Mouse (Mus musculus): ENCODE data around the gene Mogat2. TPM values are rescaled to one million over a fixed set of nuclear protein-coding genes. Genes with fewer than 3 reads are reported as not detected.

Mogat2 gene
- polyA plus RNA-seq (2015; fragmentation: Nextera tagmentation; extraction: Ambion mirVana) = 120 and 142 TPM in 2 replicates

DNA sequence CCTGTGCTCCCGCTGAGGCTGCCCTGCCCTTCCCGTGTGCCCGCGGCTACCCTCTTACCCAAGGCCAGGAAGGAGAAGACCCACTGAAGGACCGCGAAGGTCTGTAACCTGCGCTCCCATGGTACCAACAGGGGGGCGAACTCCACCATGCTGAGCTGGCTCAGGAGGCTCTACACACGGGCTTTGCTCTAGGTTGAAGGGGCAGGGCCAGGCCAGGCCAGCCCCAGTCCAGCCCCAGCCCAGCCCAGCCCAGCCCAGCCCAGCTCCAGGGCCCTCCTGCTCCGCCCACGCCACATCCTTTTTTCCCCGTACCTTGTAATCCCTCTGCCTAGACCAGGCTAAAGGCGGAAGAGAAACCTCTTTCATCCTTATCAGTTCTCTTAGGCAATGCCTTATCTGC, at the start of gene Mogat2:
Mogat2 (minus strand) TSS at position 203 of the 400 bp plus-strand sequence.
- WGBS = 3% methylated on average over 13 of the region's 13 CpGs
- H3K9ac ChIP-seq = peak within 1 kb of the TSS; percentile 36

DNA sequence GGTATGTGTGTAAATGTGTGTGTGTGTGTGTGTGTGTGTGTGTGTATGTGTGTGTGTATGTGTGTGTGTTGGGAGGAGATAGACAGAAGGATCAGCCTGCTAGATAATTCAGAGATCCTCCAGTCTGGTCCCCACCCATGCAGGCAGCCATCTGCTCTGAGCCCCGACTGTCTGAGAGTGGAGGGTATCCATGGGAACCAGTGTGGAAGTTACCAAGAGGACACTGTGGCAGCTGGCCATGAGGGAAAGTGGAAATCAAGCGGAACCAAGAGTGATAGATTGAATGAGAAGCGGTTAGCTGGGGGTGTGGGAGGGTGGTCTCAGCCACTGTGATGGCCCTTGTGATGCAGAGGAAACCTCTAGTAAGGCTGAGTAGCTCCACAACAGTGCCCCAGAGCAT, 48.9 kb upstream of the Mogat2 start:
- Histone ChIP-seq H3K27me3 (replicated peaks) (no peaks in the 10 kb centered on the region), H3K27ac (no peak overlapping the region), H3K4me3 (replicated peaks) (no peak overlapping the region), H3K4me2 (replicated peaks) (no peak overlapping the region), H3K9me3 (no peaks in the 10 kb centered on the region), H3K36me3 (no peaks in the 10 kb centered on the region), H3K9ac (no peak overlapping the region), H3K4me1 (replicated peaks) (peaks cover 9% of the 10 kb centered on the region; the same call in 1 of the 2 replicates)
- 61% methylated on average over 3 of the region's 3 CpGs for WGBS
- ATAC-seq = no peak

More for the DNA sequence above, at the start of gene Mogat2:
- Histone ChIP-seq H3K4me3 (replicated peaks) (peak within 1 kb of the TSS; percentile 38), H3K4me1 (replicated peaks) (0 out of 2 replicates have a peak, but pooled peaks cover 14% of the 10 kb centered on the region), H3K27ac (peak within 1 kb of the TSS; percentile 56), H3K4me2 (replicated peaks) (peak within 1 kb of the TSS; percentile 57), H3K36me3 (no peaks in the 10 kb centered on the region), H3K27me3 (replicated peaks) (no peaks in the 10 kb centered on the region), H3K9me3 (no peaks in the 10 kb centered on the region)
- peak; percentile 96 for ATAC-seq

DNA sequence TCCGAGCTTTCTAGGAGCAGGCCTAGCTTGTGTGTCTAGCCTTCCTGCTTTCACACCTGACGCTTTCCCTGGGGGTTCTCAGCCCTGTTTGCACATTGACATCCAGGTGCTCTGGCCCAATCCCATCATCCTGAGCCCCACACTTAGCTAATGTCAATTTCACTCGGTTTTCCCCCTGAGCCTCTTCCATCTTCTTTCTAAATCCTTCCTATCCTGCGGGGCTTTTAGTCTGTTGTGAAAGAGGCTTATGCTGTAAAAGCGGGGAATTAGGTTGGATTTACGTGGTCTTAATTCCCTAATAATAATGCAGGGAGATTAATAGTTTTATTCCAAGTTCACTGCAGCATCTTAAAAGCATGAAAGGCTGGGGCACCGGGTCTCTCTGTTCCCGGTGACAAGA, 41.2 kb upstream of the Mogat2 start:
- WGBS = 70% methylated on average over 8 of the region's 8 CpGs
- Histone ChIP-seq H3K4me3 (replicated peaks) (no peak overlapping the region), H3K27me3 (replicated peaks) (no peaks in the 10 kb centered on the region), H3K9me3 (no peaks in the 10 kb centered on the region), H3K9ac (no peak overlapping the region), H3K4me1 (replicated peaks) (no peaks in the 10 kb centered on the region), H3K4me2 (replicated peaks) (no peak overlapping the region), H3K36me3 (no peaks in the 10 kb centered on the region), H3K27ac (no peak overlapping the region)
- no peak for ATAC-seq

DNA sequence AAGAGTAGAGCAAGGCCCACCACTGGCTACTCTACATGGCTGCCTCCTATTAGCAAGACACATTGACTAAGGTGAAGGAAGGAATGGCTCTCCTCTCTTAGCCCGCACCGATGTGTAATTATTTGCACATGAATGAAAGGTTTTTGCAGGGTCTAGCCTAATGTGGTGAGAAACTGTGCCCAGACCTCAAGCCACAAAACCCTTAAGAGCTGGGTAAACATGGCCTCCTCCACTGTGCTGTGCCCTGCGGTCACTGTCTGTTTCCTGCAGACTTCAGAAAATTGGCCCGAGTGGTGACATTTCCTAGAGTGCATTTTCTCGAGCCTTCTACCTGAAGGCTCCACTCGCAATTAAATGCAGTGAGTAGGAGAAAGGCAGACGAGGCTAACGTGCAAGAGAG, 39.9 kb upstream of the Mogat2 start:
- H3K4me3 ChIP-seq (replicated peaks) = no peak overlapping the region
- WGBS = 88% methylated on average over 8 of the region's 8 CpGs
- ATAC-seq = no peak
- no peaks in the 10 kb centered on the region for H3K4me1 ChIP-seq (replicated peaks)
- H3K9ac ChIP-seq = no peak overlapping the region
- no peaks in the 10 kb centered on the region for H3K9me3 ChIP-seq
- no peak overlapping the region for H3K4me2 ChIP-seq (replicated peaks)
- H3K27ac ChIP-seq = no peak overlapping the region
- no peaks in the 10 kb centered on the region for H3K27me3 ChIP-seq (replicated peaks)
- H3K36me3 ChIP-seq = no peaks in the 10 kb centered on the region

DNA sequence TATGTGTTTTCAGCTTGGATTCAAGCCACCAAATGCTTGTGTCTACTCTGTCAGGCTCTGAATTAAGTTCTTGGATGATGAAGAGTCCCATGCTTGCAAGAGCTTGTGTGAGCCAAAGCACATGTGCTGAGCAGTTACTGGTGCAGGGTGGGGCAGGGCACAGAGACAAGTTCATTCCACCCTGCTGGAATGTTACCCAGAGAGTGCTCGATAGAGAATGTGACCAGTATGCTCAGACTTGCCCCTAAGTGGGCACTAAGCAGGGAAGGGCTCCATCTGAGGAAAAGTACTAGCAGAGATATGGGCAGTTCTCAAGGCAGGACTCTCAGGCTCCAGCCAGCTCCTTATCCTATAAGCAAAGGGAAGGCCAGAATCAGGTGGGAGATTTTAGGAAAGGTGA, 38.3 kb upstream of the Mogat2 start:
- no peaks in the 10 kb centered on the region for H3K9me3 ChIP-seq
- no peaks in the 10 kb centered on the region for H3K27me3 ChIP-seq (replicated peaks)
- ATAC-seq = no peak
- no peak overlapping the region for H3K27ac ChIP-seq
- H3K4me3 ChIP-seq (replicated peaks) = no peak overlapping the region
- H3K4me1 ChIP-seq (replicated peaks) = no peaks in the 10 kb centered on the region
- H3K4me2 ChIP-seq (replicated peaks) = no peak overlapping the region
- no peak overlapping the region for H3K9ac ChIP-seq
- no peaks in the 10 kb centered on the region for H3K36me3 ChIP-seq
- WGBS = 75% methylated on average over 1 of the region's 1 CpGs

DNA sequence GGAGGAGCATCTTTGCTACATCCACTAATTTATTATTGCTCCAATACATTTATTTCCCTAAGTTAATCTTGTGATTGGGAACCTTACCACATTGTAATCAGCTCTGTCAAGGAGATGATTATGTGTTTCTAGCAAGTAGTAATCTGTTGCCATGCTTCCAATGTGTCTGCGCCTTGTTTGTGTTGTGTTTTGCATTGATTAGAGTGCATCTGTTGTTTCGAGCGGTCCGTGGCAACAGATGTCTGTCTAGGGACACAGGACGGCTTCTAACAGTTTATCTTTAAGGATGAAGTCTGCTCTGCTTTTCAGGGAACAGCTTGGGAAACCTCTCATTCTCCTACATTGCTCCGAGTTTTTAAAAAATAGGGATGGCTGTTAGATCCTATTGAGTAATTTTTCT, 36.7 kb upstream of the Mogat2 start:
- Histone ChIP-seq H3K4me3 (replicated peaks) (no peak overlapping the region), H3K4me2 (replicated peaks) (no peak overlapping the region), H3K4me1 (replicated peaks) (no peaks in the 10 kb centered on the region), H3K9ac (no peak overlapping the region), H3K9me3 (no peaks in the 10 kb centered on the region), H3K27ac (no peak overlapping the region), H3K36me3 (no peaks in the 10 kb centered on the region), H3K27me3 (replicated peaks) (peaks cover 10% of the 10 kb centered on the region)
- ATAC-seq = no peak
- 66% methylated on average over 6 of the region's 6 CpGs for WGBS

DNA sequence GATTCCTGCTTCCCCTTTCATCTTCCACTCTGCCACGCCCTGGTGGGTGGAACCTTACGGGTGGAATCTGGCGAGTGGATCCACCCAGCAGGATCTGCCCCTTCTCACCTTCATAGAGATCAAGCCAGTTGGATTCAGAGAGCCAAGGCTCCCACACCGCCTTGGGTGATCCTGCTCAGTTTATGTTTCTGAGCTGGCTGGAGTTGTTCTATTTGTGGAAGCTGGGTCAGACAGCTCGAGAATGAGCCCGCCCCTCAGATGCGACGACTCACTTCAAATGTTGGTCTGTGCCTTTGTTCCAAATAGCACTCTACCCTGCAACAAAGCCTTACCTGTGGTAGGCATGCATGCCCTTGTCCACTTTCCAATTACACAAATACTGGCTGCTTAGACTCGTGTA, 33.2 kb upstream of the Mogat2 start:
- no peak overlapping the region for H3K9ac ChIP-seq
- ATAC-seq = no peak
- 62% methylated on average over 9 of the region's 9 CpGs for WGBS
- H3K27ac ChIP-seq = no peak overlapping the region
- no peak overlapping the region for H3K4me2 ChIP-seq (replicated peaks)
- H3K4me3 ChIP-seq (replicated peaks) = no peak overlapping the region
- peaks cover 22% of the 10 kb centered on the region for H3K4me1 ChIP-seq (replicated peaks)
- peaks cover 43% of the 10 kb centered on the region for H3K27me3 ChIP-seq (replicated peaks)
- no peaks in the 10 kb centered on the region for H3K9me3 ChIP-seq
- H3K36me3 ChIP-seq = no peaks in the 10 kb centered on the region

DNA sequence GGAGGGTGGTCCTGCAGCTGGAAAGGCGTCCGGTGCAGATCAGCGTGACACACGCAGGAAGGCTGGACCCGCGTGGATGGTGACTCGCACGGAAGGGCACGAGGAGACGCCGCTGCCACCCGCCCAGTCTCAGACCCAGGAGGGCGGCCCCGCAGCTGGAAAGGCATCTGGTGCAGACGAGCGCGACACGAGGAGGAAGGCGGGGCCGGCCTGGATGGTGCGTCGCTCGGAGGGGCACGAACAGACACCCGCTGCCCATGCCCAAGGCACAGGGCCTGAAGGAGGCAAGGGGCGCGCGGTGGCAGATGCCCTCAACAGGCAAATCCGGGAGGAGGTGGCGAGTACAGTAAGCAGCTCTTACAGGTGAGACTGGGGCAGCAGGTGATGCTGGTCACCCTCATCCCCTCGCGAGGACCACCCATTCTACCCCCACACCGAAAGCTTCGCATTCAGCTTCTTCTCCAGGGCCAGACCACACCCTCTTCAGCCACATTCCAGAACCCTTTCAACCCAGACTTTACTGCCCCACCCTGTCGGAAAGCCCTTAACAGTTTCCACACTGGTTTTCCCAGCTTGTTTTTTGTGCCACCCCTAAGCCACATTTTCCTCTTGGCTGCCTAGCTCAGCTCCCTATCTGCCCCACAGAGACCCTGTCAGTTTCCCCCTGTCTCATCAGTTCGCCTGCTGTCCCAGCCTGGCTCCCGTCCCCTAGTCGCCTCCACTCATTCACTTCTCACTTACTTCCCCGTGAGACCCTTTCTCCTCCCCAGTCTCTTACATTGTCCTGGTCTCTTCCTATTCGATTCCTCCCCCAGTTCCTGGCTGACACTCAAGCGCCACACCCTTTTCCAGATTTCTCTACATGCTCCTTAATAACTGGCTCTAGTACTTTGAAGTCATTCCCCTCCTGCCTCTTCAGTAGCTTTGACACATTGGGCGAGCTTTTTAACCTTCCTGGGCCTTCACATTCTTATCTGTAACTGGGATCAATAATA, 30.8 kb upstream of the Mogat2 start:
- no peak overlapping the region for H3K27ac ChIP-seq
- ATAC-seq = peak; percentile 53
- H3K4me3 ChIP-seq (replicated peaks) = peak overlapping the region; percentile 49
- peak overlapping the region; percentile 10; the same call in 1 of the 2 replicates for H3K9ac ChIP-seq
- H3K36me3 ChIP-seq = no peaks in the 10 kb centered on the region
- H3K27me3 ChIP-seq (replicated peaks) = peaks cover 53% of the 10 kb centered on the region
- H3K4me2 ChIP-seq (replicated peaks) = peak overlapping the region; percentile 95
- H3K4me1 ChIP-seq (replicated peaks) = peaks cover 22% of the 10 kb centered on the region
- 8% methylated on average over 42 of the region's 42 CpGs for WGBS
- no peaks in the 10 kb centered on the region for H3K9me3 ChIP-seq

DNA sequence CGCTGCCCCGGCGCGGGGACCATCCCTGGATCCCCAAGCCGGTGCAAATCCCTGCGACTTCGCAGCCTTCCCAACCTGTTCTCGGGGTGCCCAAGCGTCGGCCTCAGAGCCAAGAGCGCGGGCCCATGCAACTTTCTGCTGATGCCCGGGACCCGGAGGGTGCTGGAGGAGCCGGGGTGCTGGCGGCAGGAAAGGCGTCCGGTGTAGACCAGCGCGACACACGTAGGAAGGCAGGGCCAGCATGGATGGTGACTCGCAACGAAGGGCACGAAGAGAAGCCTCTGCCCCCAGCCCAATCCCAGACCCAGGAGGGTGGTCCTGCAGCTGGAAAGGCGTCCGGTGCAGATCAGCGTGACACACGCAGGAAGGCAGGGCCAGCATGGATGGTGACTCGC, 30.1 kb upstream of the Mogat2 start:
- under 1% methylated on average over 29 of the region's 29 CpGs for WGBS
- ATAC-seq = peak; percentile 21
- Histone ChIP-seq H3K4me2 (replicated peaks) (peak overlapping the region; percentile 95), H3K9me3 (no peaks in the 10 kb centered on the region), H3K36me3 (no peaks in the 10 kb centered on the region), H3K4me1 (replicated peaks) (peaks cover 22% of the 10 kb centered on the region), H3K9ac (peak overlapping the region; percentile 39), H3K4me3 (replicated peaks) (peak overlapping the region; percentile 49), H3K27me3 (replicated peaks) (peaks cover 53% of the 10 kb centered on the region), H3K27ac (no peak overlapping the region)

DNA sequence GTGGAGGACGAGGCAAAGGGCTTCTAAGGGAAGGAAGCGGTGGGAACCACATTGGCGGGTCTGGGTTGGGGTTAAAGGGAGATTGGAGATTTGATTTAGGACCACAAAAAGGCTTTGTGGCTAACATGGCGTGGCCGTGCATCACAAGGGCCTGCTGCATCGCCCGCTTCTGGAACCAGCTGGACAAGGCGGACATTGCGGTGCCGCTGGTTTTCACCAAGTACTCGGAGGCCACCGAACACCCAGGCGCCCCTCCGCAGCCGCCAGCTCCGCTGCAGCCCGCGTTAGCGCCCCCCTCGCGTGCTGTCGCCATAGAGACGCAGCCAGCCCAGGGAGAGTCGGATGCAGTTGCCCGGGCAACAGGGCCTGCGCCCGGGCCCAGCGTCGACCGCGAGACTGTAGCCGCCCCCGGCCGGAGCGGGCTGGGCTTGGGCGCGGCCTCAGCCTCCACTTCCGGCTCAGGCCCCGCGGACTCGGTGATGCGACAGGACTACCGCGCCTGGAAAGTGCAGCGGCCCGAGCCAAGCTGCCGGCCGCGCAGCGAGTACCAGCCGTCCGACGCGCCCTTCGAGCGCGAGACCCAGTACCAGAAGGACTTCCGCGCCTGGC, 29.6 kb upstream of the Mogat2 start:
- under 1% methylated on average over 57 of the region's 59 CpGs for WGBS
- H3K4me2 ChIP-seq (replicated peaks) = peak overlapping the region; percentile 95
- no peaks in the 10 kb centered on the region for H3K9me3 ChIP-seq
- H3K27ac ChIP-seq = no peak overlapping the region
- peaks cover 22% of the 10 kb centered on the region for H3K4me1 ChIP-seq (replicated peaks)
- H3K36me3 ChIP-seq = no peaks in the 10 kb centered on the region
- H3K4me3 ChIP-seq (replicated peaks) = peak overlapping the region; percentile 49
- H3K9ac ChIP-seq = peak overlapping the region; percentile 39
- H3K27me3 ChIP-seq (replicated peaks) = peaks cover 53% of the 10 kb centered on the region
- ATAC-seq = peak; percentile 82

DNA sequence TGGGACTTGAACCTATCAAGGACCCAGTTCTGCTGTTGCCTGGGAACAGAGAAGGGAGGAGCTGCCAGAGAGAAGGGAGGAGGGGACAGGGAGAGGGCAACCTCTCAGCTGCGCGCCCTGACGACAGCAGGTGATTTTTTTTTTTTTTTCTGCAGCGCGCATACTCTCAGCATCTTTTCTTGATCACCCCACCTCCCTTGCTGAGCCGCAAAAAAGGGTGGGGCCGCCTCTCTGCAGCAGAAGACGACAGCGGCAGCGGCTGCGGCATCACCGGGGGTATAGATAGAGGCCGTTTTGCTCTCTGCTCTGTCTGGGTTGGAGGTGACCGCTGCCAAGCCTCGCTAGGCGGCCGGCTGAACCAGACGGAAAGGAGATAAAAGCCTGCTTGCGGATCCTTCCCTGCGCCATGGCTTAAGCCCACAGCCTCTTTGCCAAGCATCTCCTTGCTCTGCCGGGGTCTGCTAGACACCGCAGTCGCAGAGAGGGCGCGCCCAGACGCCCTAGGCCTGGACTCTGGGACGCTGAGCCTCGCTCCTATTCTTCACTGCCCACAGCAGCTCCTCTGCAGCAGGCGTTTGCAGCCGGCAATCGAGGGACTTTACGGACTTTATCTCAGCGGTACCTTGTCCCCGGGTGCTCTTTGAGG, 29.0 kb upstream of the Mogat2 start, which contains the start of gene Map6:
Map6 (plus strand) TSS at position 197 of the 646 bp plus-strand sequence.
- peak within 1 kb of the TSS; percentile 49 for H3K4me3 ChIP-seq (replicated peaks)
- ATAC-seq = peak; percentile 35
- H3K9ac ChIP-seq = peak within 1 kb of the TSS; percentile 39
- peaks cover 53% of the 10 kb centered on the region for H3K27me3 ChIP-seq (replicated peaks)
- no peaks in the 10 kb centered on the region for H3K36me3 ChIP-seq
- H3K27ac ChIP-seq = no peak within 1 kb of the TSS
- H3K9me3 ChIP-seq = no peaks in the 10 kb centered on the region
- 2% methylated on average over 34 of the region's 34 CpGs for WGBS
- H3K4me1 ChIP-seq (replicated peaks) = peaks cover 22% of the 10 kb centered on the region
- H3K4me2 ChIP-seq (replicated peaks) = peak within 1 kb of the TSS; percentile 95

DNA sequence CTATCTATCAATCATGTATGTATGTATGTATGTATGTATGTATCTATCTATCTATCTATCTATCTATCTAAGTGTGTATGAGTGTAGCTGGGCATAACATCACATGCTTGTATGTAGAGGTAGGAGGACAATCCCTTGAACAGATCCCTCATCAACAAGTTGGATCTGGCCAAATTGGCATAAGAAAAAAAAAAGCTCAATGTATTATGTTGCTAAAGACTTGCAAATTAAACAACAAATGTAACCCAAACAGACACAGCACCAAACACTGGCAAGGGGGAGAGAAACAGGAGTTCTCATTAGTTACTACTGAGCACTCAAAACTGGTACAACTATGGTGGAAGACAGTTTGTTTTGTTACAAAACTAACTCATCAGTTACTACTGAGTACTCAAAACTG, 26.2 kb upstream of the Mogat2 start:
- Histone ChIP-seq H3K9me3 (no peaks in the 10 kb centered on the region), H3K27ac (no peak overlapping the region), H3K4me3 (replicated peaks) (no peak overlapping the region), H3K4me2 (replicated peaks) (no peak overlapping the region), H3K27me3 (replicated peaks) (peaks cover 39% of the 10 kb centered on the region), H3K36me3 (no peaks in the 10 kb centered on the region), H3K9ac (no peak overlapping the region), H3K4me1 (replicated peaks) (peaks cover 22% of the 10 kb centered on the region)
- no peak for ATAC-seq
